Mouse (Mus musculus): ENCODE results near the gene Iqcf6.

DNA sequence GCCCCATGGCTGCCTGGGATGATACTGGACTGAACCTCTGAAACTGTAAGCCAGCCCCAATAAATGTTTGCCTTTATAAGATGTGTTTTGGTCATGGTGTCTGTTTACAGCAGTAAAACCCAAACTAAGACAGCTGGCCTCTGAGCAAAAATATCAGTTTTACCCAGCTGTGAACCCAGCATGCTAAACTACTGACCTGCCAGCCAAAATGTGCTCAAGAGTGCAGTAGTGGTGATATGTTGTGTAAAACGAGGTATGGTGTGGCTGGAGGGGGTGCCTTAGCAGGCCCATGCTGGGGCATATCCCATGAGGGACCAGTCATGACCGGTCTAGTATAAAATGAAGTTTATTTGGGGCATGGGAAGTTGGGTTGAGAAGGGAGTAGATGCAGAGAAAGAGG lies 12.4 kb upstream of the Iqcf6 start:
- no peak for TF ChIP-seq GATA2 (IDR thresholded peaks at IDR 0.05; ENCODE audit: borderline replicate concordance, low read depth, low read length)
- TF ChIP-seq GATA1 (IDR thresholded peaks at IDR 0.05; ENCODE audit: borderline replicate concordance, low read length): no peak
- TF ChIP-seq CTCF (IDR thresholded peaks at IDR 0.05; ENCODE audit: low read depth, low read length): no peak
- no peak for TF ChIP-seq TAL1 (conservative IDR thresholded peaks at IDR 0.05; ENCODE audit: low read depth, low read length)
